Comparison of ENCODE assay signal across 10 mouse cellular contexts in the genomic region with DNA sequence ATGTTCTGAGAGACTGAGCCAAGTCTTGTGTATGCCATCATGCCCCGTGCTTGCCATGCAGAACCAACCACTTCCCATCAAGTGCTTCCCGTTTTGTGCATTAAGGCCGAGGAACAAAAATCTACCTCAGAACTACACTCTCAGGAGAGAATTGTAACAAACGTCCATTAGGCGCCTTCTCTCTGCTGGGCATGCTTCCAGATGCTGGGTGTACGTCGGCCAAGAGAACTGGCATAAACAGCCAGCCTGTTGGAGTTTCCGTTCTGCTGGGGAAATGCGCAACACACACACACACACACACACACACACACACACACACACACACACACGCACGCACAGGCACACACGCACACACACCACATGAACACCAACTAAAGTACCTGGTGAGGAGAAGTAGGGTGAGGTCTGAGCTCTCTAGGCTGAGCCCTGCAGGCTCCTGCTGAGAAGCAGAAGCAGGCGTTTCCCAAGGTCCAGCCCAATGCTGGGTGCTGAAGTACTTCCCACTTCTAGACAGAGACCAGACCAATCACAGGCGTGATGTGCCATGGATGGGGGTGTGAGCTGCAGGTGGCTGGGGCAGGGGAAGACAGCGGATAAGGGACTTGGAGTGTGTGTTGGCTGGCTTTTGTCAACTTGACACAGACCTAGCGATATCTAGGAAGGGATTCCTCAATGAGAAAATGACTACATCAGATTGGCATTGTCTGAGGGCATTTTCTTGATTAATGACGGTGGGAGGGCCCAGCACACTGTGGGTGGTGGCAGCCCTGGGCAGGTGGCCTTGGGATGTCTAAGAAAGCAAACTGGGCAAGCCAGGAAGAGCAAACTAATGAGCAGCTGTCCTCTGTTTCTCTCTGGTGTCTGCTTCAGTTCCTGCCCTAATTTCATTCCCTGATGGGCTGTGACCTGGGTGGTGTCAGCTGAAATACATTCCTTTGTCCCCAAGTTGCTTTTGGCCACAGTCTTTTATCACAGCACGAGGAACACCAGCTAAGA. TPM values are rescaled to one million over a fixed set of nuclear protein-coding genes. Genes with fewer than 3 reads are reported as not detected.
DNase-seq lines count a peak whose midpoint lies in the region; ATAC-seq and TF ChIP-seq lines count a peak whose summit lies in the region.
"Had no signal": no experiment of that assay in that cellular context is flagged by ENCODE, and none has a peak within 500 bp of the region (broad histone marks: within the 10 kb centered on the region; RNA-seq: fewer than 3 reads in every experiment).

No protein-coding gene starts in this region.

- H3K9ac ChIP-seq in hindbrain, embryonic 13.5 days = no peak overlapping the region
- no peak overlapping the region for H3K9ac ChIP-seq in hindbrain, embryonic 12.5 days
- H3K9ac ChIP-seq in hindbrain, embryonic 16.5 days (ENCODE audit: low read depth, low read length) = no peak overlapping the region
- H3K9ac ChIP-seq in lung, embryonic 14.5 days = no peak overlapping the region

- WGBS in hindbrain, embryonic 13.5 days = 62% methylated on average over 18 of the region's 18 CpGs
- WGBS in hindbrain, embryonic 12.5 days = 72% methylated on average over 18 of the region's 18 CpGs
- WGBS in hindbrain, embryonic 16.5 days = 43% methylated on average over 17 of the region's 18 CpGs
- WGBS in lung, embryonic 14.5 days = 51% methylated on average over 18 of the region's 18 CpGs
- WGBS in thymus, adult 2 months = 10% methylated on average over 18 of the region's 18 CpGs

- peak; percentile 49 for DNase-seq in NIH3T3 (ENCODE audit: low read depth)
- DNase-seq in cerebellum, postnatal 25 days = peak; percentile 83 to 90
- peak; percentile 75 for DNase-seq in lung, embryonic 14.5 days
- DNase-seq in right cerebral cortex, postnatal 25 days = peak; percentile 80
- DNase-seq in thymus, adult 2 months = no peak

- no peak overlapping the region for H3K4me2 ChIP-seq in hindbrain, embryonic 13.5 days
- H3K4me2 ChIP-seq in hindbrain, embryonic 12.5 days (replicated peaks) = no peak overlapping the region
- no peak overlapping the region for H3K4me2 ChIP-seq in hindbrain, embryonic 16.5 days (ENCODE audit: low read length)
- H3K4me2 ChIP-seq in lung, embryonic 14.5 days = no peak overlapping the region

- H3K27me3 ChIP-seq in hindbrain, embryonic 13.5 days = 0 out of 2 replicates have a peak, but pooled peaks cover 8% of the 10 kb centered on the region
- H3K27me3 ChIP-seq in hindbrain, embryonic 12.5 days = peaks cover 4% of the 10 kb centered on the region; the same call in 1 of the 2 replicates
- H3K27me3 ChIP-seq in hindbrain, embryonic 16.5 days (replicated peaks; ENCODE audit: control insufficient read depth, insufficient read depth, low read length) = no peaks in the 10 kb centered on the region
- H3K27me3 ChIP-seq in lung, embryonic 14.5 days (ENCODE audit: insufficient read depth, low read length) = no peaks in the 10 kb centered on the region
- H3K27me3 ChIP-seq in thymus, adult 2 months (ENCODE audit: control insufficient read depth, insufficient read depth, low read length) = no peaks in the 10 kb centered on the region

- H3K4me3 ChIP-seq in hindbrain, embryonic 13.5 days = no peak overlapping the region
- H3K4me3 ChIP-seq in hindbrain, embryonic 12.5 days = no peak overlapping the region
- H3K4me3 ChIP-seq in hindbrain, embryonic 16.5 days (ENCODE audit: low read length) = no peak overlapping the region
- no peak overlapping the region for H3K4me3 ChIP-seq in lung, embryonic 14.5 days (ENCODE audit: low read depth, low read length)
- no peak overlapping the region for H3K4me3 ChIP-seq in thymus, adult 2 months (ENCODE audit: control insufficient read depth, insufficient read depth, low read length)

- H3K9me3 ChIP-seq in hindbrain, embryonic 13.5 days = no peaks in the 10 kb centered on the region
- no peaks in the 10 kb centered on the region; the same call in 1 of the 2 replicates for H3K9me3 ChIP-seq in hindbrain, embryonic 12.5 days (replicated peaks)
- no peaks in the 10 kb centered on the region for H3K9me3 ChIP-seq in hindbrain, embryonic 16.5 days (ENCODE audit: control insufficient read depth, low read length)
- H3K9me3 ChIP-seq in lung, embryonic 14.5 days (ENCODE audit: low read depth, low read length) = no peaks in the 10 kb centered on the region

- no peaks in the 10 kb centered on the region for H3K36me3 ChIP-seq in hindbrain, embryonic 13.5 days
- H3K36me3 ChIP-seq in hindbrain, embryonic 12.5 days = no peaks in the 10 kb centered on the region
- no peaks in the 10 kb centered on the region for H3K36me3 ChIP-seq in hindbrain, embryonic 16.5 days (ENCODE audit: control insufficient read depth, insufficient read depth, low read length)
- H3K36me3 ChIP-seq in lung, embryonic 14.5 days (ENCODE audit: insufficient read depth) = no peaks in the 10 kb centered on the region
- H3K36me3 ChIP-seq in thymus, adult 2 months (ENCODE audit: control insufficient read depth, insufficient read depth, low read length) = no peaks in the 10 kb centered on the region

- H3K27ac ChIP-seq in hindbrain, embryonic 13.5 days = peak overlapping the region; percentile 52; the same call in 1 of the 2 replicates
- no peak overlapping the region for H3K27ac ChIP-seq in hindbrain, embryonic 12.5 days
- H3K27ac ChIP-seq in hindbrain, embryonic 16.5 days (ENCODE audit: low read depth, low read length) = peak overlapping the region; percentile 61
- 0 out of 2 replicates have a peak overlapping the region, but pooled peaks have one; percentile 30 for H3K27ac ChIP-seq in lung, embryonic 14.5 days (ENCODE audit: low read depth)
- H3K27ac ChIP-seq in thymus, adult 2 months (ENCODE audit: control insufficient read depth, insufficient read depth, low read length) = no peak overlapping the region
- H3K27ac ChIP-seq: kidney, postnatal 0 days had no signal

- TF ChIP-seq CTCF in lung, embryonic 14.5 days (IDR thresholded peaks at IDR 0.05; ENCODE audit: low read depth) = no peak
- no peak for TF ChIP-seq CTCF in thymus, adult 2 months (IDR thresholded peaks at IDR 0.05; ENCODE audit: borderline replicate concordance, control insufficient read depth, extremely low read depth, insufficient read depth, low read length, poor library complexity)

- no peak for ATAC-seq in hindbrain, embryonic 13.5 days (ENCODE audit: low FRiP score)
- no peak for ATAC-seq in hindbrain, embryonic 12.5 days (ENCODE audit: low FRiP score)
- peak; percentile 56 for ATAC-seq in hindbrain, embryonic 16.5 days
- no peak for ATAC-seq in lung, embryonic 14.5 days (ENCODE audit: insufficient read depth)
- ATAC-seq: Patski had no signal

- TF ChIP-seq POLR2A in thymus, adult 2 months (IDR thresholded peaks at IDR 0.05; ENCODE audit: control insufficient read depth, extremely low read depth, insufficient read depth, low read length, poor library complexity) = no peak

- peaks cover 32% of the 10 kb centered on the region for H3K4me1 ChIP-seq in hindbrain, embryonic 13.5 days (replicated peaks)
- H3K4me1 ChIP-seq in hindbrain, embryonic 12.5 days = peaks cover 20% of the 10 kb centered on the region
- peaks cover 21% of the 10 kb centered on the region for H3K4me1 ChIP-seq in hindbrain, embryonic 16.5 days (ENCODE audit: control insufficient read depth, insufficient read depth, low read depth, low read length)
- peaks cover 18% of the 10 kb centered on the region for H3K4me1 ChIP-seq in lung, embryonic 14.5 days (ENCODE audit: insufficient read depth)
- peaks cover 9% of the 10 kb centered on the region for H3K4me1 ChIP-seq in thymus, adult 2 months (replicated peaks; ENCODE audit: control insufficient read depth, insufficient read depth, low read length)

RNA-seq across cellular contexts. Expression of a gene that starts 38.2 kb away (rescaled TPM):
- polyA plus RNA-seq in hindbrain, embryonic 13.5 days (2015; fragmentation: Nextera tagmentation; extraction: Ambion mirVana) = 19.0 and 19.9 TPM in 2 replicates
- polyA plus RNA-seq in hindbrain, embryonic 12.5 days (2016; fragmentation: Nextera tagmentation; extraction: Ambion mirVana) = 32.9 and 38.2 TPM in 2 replicates
- polyA plus RNA-seq in hindbrain, embryonic 16.5 days (2015; fragmentation: Nextera tagmentation; extraction: Ambion mirVana) = 11.1 and 17.7 TPM in 2 replicates
- polyA plus RNA-seq in lung, embryonic 14.5 days (2014; fragmentation: Nextera tagmentation; extraction: Ambion mirVana) = 18.1 and 20.4 TPM in 2 replicates
- 188 and 190 TPM in 2 replicates for polyA plus RNA-seq in thymus, adult 2 months (2012; rRNA removed)

Comparison
In these comparisons a context has a peak if more than half of its experiments do, and no peak if none do; other contexts are left out.
1. H3K27ac ChIP-seq: peak in hindbrain, embryonic 13.5 days (single experiment), hindbrain, embryonic 16.5 days (single experiment) and lung, embryonic 14.5 days (single experiment); none in hindbrain, embryonic 12.5 days (single experiment) and thymus, adult 2 months (single experiment).